Mouse (Mus musculus) T-cell, adult 66 days (primary cell): Measurements from ENCODE around the gene Myo1f. TPM values are rescaled to one million over a fixed set of nuclear protein-coding genes. Genes with fewer than 3 reads are reported as not detected.

ENCODE experiments used
- total RNA-seq, 2 experiments: library from RNA; stranded (reverse); gene quantifications; 3 replicates in 1 of 2; 4 replicates in 1 of 2; pipeline ENCODE4 v1.2.4; 2023

The Myo1f gene
- 10 to 100 TPM; 44.0 to 50.0 TPM for total RNA-seq

DNA sequence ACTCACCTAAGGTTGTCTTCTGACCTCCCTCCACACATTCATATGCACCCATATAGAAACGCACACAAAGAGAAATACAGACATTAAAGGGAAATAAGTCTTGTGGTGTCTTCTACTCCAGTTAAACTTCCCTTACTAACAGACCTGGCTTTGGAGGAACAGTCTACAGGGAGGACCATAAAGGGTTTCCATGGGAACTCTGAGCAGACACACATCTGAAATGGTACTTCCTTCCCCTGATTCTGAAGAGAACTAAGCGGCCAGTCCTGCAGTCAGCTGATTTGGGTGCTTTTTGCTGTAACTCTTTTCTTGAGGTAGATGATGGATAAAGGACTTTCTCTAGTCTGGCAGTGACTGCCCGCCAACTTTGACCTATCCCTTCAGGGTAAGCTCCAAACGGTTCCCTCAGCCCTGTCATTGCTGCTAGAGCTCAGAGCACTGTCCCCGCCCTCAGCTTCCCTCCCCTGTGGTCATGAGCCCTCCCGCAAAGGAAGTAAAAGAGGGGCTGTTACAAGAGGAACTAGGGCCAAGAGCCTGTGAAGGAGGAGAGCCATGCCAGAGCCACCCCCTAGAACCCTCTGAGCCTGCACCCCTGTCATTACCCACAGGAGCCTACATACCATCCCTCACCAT, at the start of gene Myo1f:
Gene Myo1f, plus strand, starts transcription at position 485 of the 633 bp plus-strand sequence.

DNA sequence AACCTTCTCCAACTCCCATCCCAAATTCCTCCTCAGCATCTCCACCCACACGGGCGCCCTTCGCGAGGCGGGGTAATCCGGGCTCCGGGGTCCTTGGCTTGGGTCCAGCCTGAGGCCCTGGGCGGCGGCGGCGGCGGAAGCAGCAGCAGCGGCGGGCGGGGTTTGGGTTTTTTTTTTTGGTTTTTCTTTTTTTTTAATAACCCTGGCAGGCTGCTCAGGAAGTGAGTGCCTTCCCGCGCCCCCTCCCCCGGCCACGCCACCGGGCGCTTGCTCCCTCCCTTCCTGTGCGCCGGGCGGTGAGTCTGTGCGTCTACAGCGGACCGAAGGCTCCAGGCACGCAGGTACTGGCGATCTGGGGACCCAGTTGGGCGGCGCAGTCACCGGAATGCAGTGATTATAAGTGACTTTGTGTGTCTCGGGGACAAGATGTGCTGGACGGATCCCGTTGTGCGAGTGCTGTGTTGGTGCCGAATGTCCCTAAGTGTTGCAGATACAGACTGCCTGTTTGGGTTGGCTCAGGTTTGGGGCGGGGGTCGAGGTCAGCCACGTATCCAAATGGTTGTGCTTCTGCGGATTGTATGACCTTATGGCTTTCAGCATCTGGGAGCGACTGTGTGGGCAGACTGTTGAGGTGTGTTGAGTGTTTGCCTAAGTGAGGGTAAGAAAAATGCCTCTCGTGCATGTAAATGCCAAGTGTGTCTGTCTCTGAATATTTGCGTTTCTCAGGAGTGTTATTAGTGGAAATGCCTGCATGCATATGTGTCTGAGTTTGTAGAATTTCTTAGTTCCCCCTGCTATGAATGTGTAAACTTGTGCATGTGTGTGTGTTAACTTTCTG, 31.4 kb upstream of the Myo1f start, which contains the start of gene Adamts10:
Gene Adamts10, plus strand, starts transcription at position 287 of the 838 bp plus-strand sequence.

DNA sequence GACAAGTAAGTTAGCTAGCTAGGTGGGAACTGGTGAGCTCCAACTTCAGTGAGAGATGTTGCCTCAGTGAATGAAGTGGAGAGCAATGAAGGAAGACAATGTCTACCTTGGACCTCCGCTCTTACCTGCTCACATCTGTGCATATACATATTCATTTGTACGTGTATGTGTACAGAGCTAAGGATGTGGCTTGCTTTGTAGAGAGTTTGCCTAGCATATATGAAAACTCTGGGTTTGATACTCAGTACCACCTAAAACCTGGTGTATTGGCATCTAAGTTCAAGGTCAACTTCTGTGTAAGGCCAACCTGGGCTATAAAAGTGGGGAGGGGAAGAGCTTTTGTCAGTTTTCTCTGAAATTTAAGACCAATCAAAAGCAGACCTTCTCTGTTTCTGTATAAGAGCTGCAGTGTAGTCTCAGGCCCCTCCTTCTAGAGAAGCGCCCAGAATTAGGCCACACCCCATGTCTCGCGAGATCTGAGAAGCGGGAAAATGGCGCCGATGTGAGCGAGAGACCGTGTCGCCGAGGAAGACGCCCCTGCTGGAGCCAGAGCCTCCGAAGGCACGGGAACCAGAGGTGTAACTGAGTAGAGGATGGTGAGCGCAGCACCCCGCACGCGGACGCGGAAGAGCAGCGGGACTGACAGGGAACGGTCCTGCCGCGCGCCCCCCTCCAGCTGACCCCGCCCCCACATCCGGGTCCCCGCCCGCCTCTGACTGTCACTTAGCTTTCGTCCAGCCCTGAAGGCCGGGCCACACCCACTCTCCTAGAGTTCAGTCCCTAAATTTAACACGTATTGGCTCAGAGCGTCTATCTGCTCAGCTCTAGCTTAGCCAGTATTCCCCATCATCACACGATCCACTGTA, 73.3 kb downstream of the Myo1f start, which contains the start of gene Zfp414:
Gene Zfp414, plus strand, starts transcription at position 470 of the 866 bp plus-strand sequence.

DNA sequence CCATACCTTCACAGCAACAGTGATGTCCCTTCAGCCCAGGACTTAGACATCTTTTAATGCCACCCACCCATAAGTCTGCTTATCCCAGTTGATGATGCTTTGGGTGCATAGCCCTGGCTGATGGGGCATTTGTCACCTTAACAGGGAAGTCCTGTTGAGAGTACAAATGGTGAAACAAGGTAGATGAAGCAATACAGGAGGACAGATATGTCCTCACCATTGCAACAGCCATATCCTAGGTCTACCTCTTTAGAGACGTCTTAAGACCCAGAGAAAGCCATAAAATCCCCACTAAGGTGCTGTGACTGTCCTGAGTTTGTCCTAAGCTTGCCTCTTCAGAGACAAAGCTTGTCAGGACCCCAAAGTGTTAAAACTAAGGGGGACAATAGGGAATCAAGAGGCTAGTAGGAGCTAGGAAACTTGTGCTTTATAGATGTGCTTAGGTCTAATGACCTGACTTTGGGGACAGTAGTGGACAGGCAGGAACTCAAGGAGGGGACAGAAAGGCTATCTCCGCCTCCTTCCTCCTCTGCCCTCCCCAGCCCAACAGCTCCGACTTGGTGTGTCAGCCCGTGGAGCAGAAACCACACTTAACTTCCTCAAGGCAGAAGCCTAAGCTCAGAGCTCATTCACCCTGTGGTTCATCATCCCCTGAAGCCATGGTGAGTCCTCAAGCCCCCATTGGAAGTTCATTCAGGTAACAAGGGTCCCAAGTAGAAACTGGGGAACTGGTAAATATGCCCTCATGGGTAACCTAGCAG, 82.2 kb downstream of the Myo1f start, which contains the start of gene Pram1:
Gene Pram1, plus strand, starts transcription at position 541 of the 761 bp plus-strand sequence.

Other genes with a start within 250 kb of the Myo1f start
- 10 to 100 TPM; 13.7 to 19.7 TPM for gene Zfp81, start 196.8 kb upstream of the Myo1f start, total RNA-seq
- gene Zfp101, start 161.1 kb upstream of the Myo1f start, total RNA-seq, result 1 to 10 TPM; 8.0 to 8.8 TPM
- not detected for gene Actl9, start 122.8 kb upstream of the Myo1f start, total RNA-seq
- gene Adamts10, start 31.5 kb upstream of the Myo1f start, total RNA-seq, result 100 to 1,000 TPM; 177 TPM
- 10 to 100 TPM; 50.6 to 60.3 TPM for gene Zfp414, start 73.4 kb downstream of the Myo1f start, total RNA-seq
- gene Pram1, start 82.3 kb downstream of the Myo1f start, total RNA-seq, result 1 to 10 TPM; 2.7 to 3.1 TPM
- gene Hnrnpm, start 131.2 kb downstream of the Myo1f start, total RNA-seq, result 100 to 1,000 TPM; 358 to 393 TPM
- 10 to 100 TPM; 54.0 to 58.5 TPM for gene March2, start 163.0 kb downstream of the Myo1f start, total RNA-seq
- 100 to 1,000 TPM; 184 to 198 TPM for gene Rab11b, start 204.8 kb downstream of the Myo1f start, total RNA-seq
- gene Angptl4, start 226.1 kb downstream of the Myo1f start, total RNA-seq, result 1 to 10 TPM in 1 of 2 experiments, under 1 TPM in 1; 0.86 to 1.5 TPM